Mouse (Mus musculus) midbrain, embryonic 14.5 days (tissue): ENCODE measurements at regions not wholly inside any gene's neighbourhood (a gene's known extent, or its start where the extent isn't known, plus 50 kb on each side); places are given as distances from the start of the nearest gene placed in this dataset.

Experiments
- ATAC-seq: fragments of 200-750 bp; cut with Nextera tagmentation; 2 replicates; pipeline ENCODE4 v1.8.0; 2017; ENCODE audit warnings: moderate number of reproducible peaks, moderate library complexity; ENCODE audit not compliant: low FRiP score, low TSS enrichment
- DNase-seq: peaks from one replicate; pipeline ENCODE4 v3.0.0-alpha.2; 2015
- H3K27ac ChIP-seq: fragments of 300-500 bp; sonication (generic); replicated peaks from 2 replicates; pipeline ENCODE4 v1.5.1; 2014; ENCODE audit warnings: mild to moderate bottlenecking, low read depth, low read length, moderate library complexity
- H3K27me3 ChIP-seq: fragments of 300-500 bp; sonication (generic); 2 replicates; pipeline ENCODE4 v1.6.1; 2014; ENCODE audit warnings: low read length, control low read depth, mixed read lengths; ENCODE audit not compliant: control insufficient read depth, insufficient read depth
- H3K36me3 ChIP-seq: fragments of 300-500 bp; sonication (generic); 2 replicates; pipeline ENCODE4 v1.6.1; 2014; ENCODE audit warnings: low read length, control low read depth; ENCODE audit not compliant: control insufficient read depth, insufficient read depth
- H3K4me1 ChIP-seq: fragments of 300-500 bp; sonication (generic); 2 replicates; pipeline ENCODE4 v1.6.1; 2014; ENCODE audit warnings: mild to moderate bottlenecking, antibody characterized with exemption, low read length, control low read depth; ENCODE audit not compliant: control insufficient read depth, insufficient read depth
- H3K4me2 ChIP-seq: fragments of 300-500 bp; sonication (generic); 2 replicates; pipeline ENCODE4 v1.6.1; 2014; ENCODE audit warnings: mild to moderate bottlenecking, low read length, moderate library complexity
- H3K4me3 ChIP-seq: fragments of 300-500 bp; sonication (generic); replicated peaks from 2 replicates; pipeline ENCODE4 v1.5.1; 2014; ENCODE audit warnings: low read depth, low read length
- H3K9ac ChIP-seq: fragments of 300-500 bp; sonication (generic); replicated peaks from 2 replicates; pipeline ENCODE4 v1.6.1; 2014; ENCODE audit warnings: mild to moderate bottlenecking, low read length, moderate library complexity
- H3K9me3 ChIP-seq: fragments of 300-500 bp; sonication (generic); 2 replicates; pipeline ENCODE4 v1.6.1; 2016; ENCODE audit warnings: low read length, control low read depth, mixed read lengths; ENCODE audit not compliant: control insufficient read depth
- WGBS: fragments of 180-500 bp; shearing (Covaris S2); extraction: QIAGEN DNeasy Blood & Tissue Kit; methylation state at CpG from one replicate; pipeline ENCODE4 v1.1.7; 2014; 5-methylcytosine and 5-hydroxymethylcytosine counted together

- Histone ChIP-seq H3K27me3 (no peaks in the 10 kb centered on the region), H3K36me3 (no peaks in the 10 kb centered on the region), H3K4me1 (no peaks in the 10 kb centered on the region), H3K9ac (no peak overlapping the region), H3K4me3 (no peak overlapping the region), H3K27ac (no peak overlapping the region), H3K4me2 (no peak overlapping the region), H3K9me3 (no peaks in the 10 kb centered on the region)
- ATAC-seq: no peak
- WGBS: 90% methylated on average over 11 of the region's 11 CpGs
- no peak for DNase-seq
Measured at GRCm38 (mm10) chr5:100220320-100220719, 60.7 kb upstream of the Tmem150c start.

- H3K4me3 ChIP-seq: no peak overlapping the region
- ATAC-seq: no peak
- H3K9ac ChIP-seq: no peak overlapping the region
- no peaks in the 10 kb centered on the region for H3K36me3 ChIP-seq
- no peak overlapping the region for H3K4me2 ChIP-seq
- no peaks in the 10 kb centered on the region for H3K4me1 ChIP-seq
- DNase-seq: no peak
- H3K27me3 ChIP-seq: no peaks in the 10 kb centered on the region
- H3K27ac ChIP-seq: no peak overlapping the region
- WGBS: 88% methylated on average over 3 of the region's 3 CpGs
- no peaks in the 10 kb centered on the region for H3K9me3 ChIP-seq
Measured at GRCm38 (mm10) chr5:100218256-100218851, 58.7 kb upstream of the Tmem150c start.

GRCm38 (mm10) chr5:100217178-100218035 is 57.8 kb upstream of the Tmem150c start:
- H3K4me1 ChIP-seq: no peaks in the 10 kb centered on the region
- no peak overlapping the region for H3K4me3 ChIP-seq
- H3K27ac ChIP-seq: no peak overlapping the region
- 14% methylated on average over 17 of the region's 17 CpGs for WGBS
- H3K4me2 ChIP-seq: peak overlapping the region; percentile 8; the same call in 1 of the 2 replicates
- DNase-seq: peak; percentile 29
- H3K27me3 ChIP-seq: no peaks in the 10 kb centered on the region
- H3K36me3 ChIP-seq: no peaks in the 10 kb centered on the region
- no peak overlapping the region for H3K9ac ChIP-seq
- ATAC-seq: no peak; the same call in 1 of the 2 replicates
- H3K9me3 ChIP-seq: no peaks in the 10 kb centered on the region

GRCm38 (mm10) chr5:100213901-100214300 is 54.3 kb upstream of the Tmem150c start:
- no peaks in the 10 kb centered on the region for H3K4me1 ChIP-seq
- H3K27ac ChIP-seq: no peak overlapping the region
- ATAC-seq (no peak), DNase-seq (no peak)
- H3K9ac ChIP-seq: no peak overlapping the region
- H3K4me3 ChIP-seq: no peak overlapping the region
- H3K4me2 ChIP-seq: no peak overlapping the region
- no peaks in the 10 kb centered on the region for H3K27me3 ChIP-seq
- WGBS: 51% methylated on average over 8 of the region's 8 CpGs
- no peaks in the 10 kb centered on the region for H3K9me3 ChIP-seq
- H3K36me3 ChIP-seq: no peaks in the 10 kb centered on the region

- no peak overlapping the region for H3K4me2 ChIP-seq
- no peak for ATAC-seq
- no peaks in the 10 kb centered on the region for H3K4me1 ChIP-seq
- WGBS: 84% methylated on average over 5 of the region's 5 CpGs
- no peaks in the 10 kb centered on the region for H3K36me3 ChIP-seq
- no peak overlapping the region for H3K27ac ChIP-seq
- no peaks in the 10 kb centered on the region for H3K9me3 ChIP-seq
- no peak overlapping the region for H3K4me3 ChIP-seq
- DNase-seq: no peak
- H3K27me3 ChIP-seq: no peaks in the 10 kb centered on the region
- H3K9ac ChIP-seq: no peak overlapping the region
Measured at GRCm38 (mm10) chr5:100210708-100211107, 51.1 kb upstream of the Tmem150c start.
